Mouse (Mus musculus): ENCODE results near the gene Nhs. TPM values are rescaled to one million over a fixed set of nuclear protein-coding genes. Genes with fewer than 3 reads are reported as not detected.

The Nhs gene
- polyA plus RNA-seq, 1 experiment: not detected

DNA sequence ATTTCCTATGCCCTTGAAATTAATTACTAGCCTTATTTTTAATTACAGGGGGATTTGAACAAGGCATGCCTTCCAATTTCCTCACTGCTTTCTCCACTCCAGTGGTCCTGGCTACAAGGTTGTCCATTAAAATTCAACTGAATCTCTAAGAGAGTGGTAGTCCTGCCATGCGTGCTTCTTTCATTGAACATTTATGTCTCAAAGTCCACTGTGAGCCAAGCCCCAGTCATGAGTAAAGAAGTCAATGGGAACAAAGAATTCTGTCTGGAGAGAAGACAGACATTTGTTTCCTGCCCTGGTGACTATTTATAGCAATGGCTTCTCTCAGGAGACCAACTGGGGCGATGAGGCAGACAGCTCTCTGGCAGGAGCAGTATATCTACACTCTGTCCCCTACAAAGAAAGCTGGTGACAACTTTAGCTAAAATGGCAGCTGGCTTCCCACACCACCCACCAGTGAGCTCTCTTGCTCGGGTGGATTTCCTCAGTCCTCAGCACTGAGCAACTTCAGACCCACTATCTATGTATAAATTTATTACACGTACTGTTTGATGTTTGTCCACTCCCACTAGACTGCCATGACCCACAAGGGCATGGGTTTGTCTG, 182.2 kb downstream of the Nhs start:
- no peak for TF ChIP-seq GATA1 (IDR thresholded peaks at IDR 0.05; ENCODE audit: low read length)

DNA sequence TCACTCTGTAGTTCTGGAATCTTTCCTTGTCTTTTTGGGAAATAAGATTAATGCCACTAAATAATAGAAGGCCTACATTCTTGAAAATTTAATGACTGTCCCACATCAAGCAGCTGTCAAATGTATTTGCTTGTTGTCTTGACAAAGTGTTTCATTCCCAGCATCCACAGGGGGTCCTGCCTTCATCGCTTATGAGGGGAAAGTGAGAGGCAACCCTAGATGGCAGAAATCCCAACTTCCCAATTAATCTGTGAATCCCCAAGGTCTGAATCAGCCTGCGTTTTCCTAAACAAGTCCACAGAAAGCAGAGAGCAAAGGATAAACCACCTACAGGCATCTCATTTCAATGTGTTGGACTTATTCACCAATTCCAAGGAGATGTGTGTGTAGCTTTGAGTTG, 183.2 kb downstream of the Nhs start:
- no peak for TF ChIP-seq GATA1 (IDR thresholded peaks at IDR 0.05; ENCODE audit: low read length)

DNA sequence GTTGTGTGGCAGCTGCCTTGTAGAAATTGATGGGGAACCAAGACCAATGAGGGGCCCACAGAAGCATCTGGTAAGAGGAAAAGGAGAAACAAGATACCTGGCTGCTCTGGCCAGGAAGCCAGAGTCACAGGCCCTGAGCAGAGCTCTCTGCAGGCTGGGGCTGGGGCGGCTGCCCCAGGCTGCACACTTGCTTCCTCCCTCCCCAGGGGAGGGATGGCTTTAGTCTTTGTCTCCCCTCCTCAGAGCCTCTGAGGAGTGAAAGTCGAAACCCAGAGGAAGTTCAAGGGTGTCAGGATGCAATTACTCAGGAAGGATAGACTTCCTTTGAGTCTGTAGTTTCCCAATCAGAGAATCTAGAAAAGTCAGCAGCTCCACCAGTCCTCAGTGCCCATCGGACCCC, 186.0 kb downstream of the Nhs start:
- TF ChIP-seq GATA1 (IDR thresholded peaks at IDR 0.05; ENCODE audit: low read length): no peak

GRCm38 (mm10) chrX:161972723-161973122, 186.8 kb downstream of the Nhs start:
- TF ChIP-seq GATA1 (IDR thresholded peaks at IDR 0.05; ENCODE audit: low read length): no peak

- no peak for TF ChIP-seq GATA1 (IDR thresholded peaks at IDR 0.05; ENCODE audit: low read length)
These were observed 187.5 kb downstream of the Nhs start for GRCm38 (mm10) chrX:161971961-161972502.

DNA sequence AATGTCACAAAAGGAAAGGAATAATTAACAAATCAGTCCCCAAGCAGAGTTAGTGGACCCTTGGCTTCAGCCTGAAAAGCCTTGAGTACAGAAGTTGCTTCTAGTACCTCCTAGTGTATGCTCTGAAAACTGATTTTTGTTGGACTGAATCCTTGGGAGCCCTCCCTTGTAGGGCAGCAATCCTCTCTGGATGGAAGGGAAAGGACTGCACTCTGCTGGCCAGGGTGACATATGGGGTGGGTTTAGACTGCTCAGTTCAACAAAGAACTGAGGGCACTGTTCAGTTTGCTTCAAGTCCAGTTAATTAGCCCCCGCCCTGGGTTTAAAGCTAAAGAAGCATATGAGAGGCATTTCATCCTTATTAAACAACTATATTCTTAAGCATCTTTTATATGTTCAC, 188.4 kb downstream of the Nhs start:
- TF ChIP-seq GATA1 (IDR thresholded peaks at IDR 0.05; ENCODE audit: low read length): no peak

DNA sequence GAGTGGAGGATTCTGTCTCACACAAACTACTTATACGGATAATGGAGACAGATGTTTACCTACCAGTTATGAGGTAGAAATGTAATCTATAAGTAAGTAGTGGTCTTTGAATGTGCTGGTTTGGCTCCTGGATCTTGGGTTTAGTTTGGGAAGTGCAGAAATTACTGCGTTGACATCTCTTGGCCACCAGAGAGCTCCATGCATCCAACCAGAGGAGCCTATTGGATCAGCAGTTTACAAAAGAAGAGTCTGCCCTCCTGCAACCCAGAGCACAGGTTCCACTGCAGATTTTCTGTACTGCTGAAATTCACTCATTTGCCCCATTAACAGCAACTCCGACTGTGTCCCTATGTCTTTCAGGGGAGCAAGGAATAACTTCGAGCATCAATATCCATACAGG, 191.8 kb downstream of the Nhs start:
- TF ChIP-seq GATA1 (IDR thresholded peaks at IDR 0.05; ENCODE audit: low read length): no peak

- TF ChIP-seq GATA1 (IDR thresholded peaks at IDR 0.05; ENCODE audit: low read length): no peak
These were observed 196.2 kb downstream of the Nhs start for GRCm38 (mm10) chrX:161963372-161963771.

DNA sequence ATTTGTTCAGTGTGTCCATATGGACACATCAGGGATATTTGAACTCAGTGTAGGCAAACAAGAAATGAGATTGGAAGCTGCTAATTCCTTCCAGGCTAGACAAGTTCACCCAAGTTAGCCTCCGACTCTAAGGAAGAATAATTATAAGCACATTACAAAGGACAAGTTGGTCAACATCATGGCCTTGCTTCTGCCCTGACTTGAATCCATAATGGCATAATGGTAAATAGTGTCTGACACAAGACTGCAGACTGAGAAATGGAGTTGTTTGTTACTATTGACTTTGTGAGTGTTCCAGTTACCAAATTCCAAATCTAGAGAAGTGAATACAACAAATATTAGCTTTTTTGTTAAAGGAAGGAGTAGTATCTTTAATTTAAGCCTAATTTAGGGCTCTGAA, 196.7 kb downstream of the Nhs start:
- TF ChIP-seq GATA1 (IDR thresholded peaks at IDR 0.05; ENCODE audit: low read length): no peak

GRCm38 (mm10) chrX:161961756-161962155, 197.8 kb downstream of the Nhs start:
- TF ChIP-seq GATA1 (IDR thresholded peaks at IDR 0.05; ENCODE audit: low read length): no peak

DNA sequence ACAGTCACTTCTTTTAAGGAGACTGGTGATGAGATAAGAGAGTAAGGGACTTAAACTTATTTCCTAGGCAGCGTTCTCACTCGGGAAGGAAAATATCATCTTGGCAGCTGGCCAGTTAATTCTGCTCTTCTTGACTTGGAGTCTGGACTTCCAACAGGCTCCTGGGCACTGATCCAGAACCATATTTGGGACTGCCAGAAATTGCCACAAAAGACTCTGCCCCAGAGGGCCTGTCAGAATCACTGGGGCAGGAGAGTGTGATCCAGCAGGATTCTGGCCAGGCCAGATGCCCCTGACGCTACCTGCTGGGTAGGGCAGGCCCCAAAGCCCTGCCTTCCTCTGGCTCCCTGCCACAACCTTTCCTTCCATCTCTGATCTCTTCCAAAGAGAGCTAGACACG, 198.4 kb downstream of the Nhs start:
- no peak for TF ChIP-seq GATA1 (IDR thresholded peaks at IDR 0.05; ENCODE audit: low read length)

DNA sequence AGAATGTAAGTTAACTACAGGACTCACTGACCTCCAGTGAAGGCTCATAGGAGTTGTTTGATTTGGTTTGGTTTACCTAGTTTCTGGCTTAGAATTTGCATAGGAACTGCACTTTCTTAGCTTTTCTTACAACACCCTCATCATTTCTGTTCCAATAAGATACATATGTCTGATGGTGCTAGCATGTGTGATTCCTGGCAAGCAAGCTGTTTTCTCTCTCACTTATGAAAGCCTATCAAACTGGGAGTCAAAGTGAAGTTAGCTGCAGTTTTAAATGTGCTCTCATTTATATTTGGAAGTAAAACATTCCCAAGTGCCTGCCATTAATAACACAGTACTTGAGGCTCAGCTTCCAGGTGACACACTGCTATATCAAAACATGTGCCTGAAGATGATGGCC, 207.2 kb downstream of the Nhs start:
- TF ChIP-seq GATA1 (IDR thresholded peaks at IDR 0.05; ENCODE audit: low read length): no peak

- TF ChIP-seq GATA1 (IDR thresholded peaks at IDR 0.05; ENCODE audit: low read length): no peak
These were observed 216.3 kb downstream of the Nhs start for GRCm38 (mm10) chrX:161943098-161943680.

- TF ChIP-seq GATA1 (IDR thresholded peaks at IDR 0.05; ENCODE audit: low read length): no peak
These were observed 218.8 kb downstream of the Nhs start for GRCm38 (mm10) chrX:161940696-161941095.

- TF ChIP-seq GATA1 (IDR thresholded peaks at IDR 0.05; ENCODE audit: low read length): no peak
These were observed 232.9 kb downstream of the Nhs start for GRCm38 (mm10) chrX:161926683-161927053.

DNA sequence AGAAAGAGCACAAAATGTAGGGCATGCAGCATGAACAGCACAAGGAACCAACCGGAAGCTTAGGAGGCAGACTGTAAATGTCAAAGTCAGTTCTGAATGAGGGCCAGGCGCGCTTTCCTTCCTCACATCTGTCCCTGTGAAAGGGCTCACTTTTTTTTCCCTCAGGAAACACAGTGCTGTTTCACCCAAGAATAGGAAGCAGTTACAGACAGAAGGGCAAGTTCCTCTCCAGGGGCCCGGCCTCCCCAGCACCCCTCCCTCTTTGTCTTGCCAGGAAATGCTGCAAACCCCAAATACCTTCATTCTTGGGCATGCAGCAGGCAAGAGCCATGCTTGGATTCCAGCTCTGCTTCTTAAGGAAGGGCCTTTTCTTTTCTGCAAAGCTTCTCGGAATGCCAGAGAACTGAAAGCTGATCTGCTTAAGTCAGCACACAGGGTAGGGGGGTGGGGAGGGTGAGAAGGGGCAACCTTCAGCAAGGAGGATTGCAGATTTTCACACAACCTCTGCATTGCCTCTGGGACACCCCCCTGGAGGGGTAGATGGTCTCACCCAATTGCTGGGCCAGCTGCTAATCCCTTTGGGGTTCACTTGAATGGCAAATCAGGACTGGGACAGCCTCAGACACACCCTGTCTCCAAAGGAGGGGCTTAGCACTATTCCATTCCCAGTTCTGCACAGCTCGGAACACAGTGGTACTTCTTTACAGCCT, 233.4 kb downstream of the Nhs start:
- no peak for TF ChIP-seq GATA1 (IDR thresholded peaks at IDR 0.05; ENCODE audit: low read length)

GRCm38 (mm10) chrX:161922655-161923054, 236.9 kb downstream of the Nhs start:
- no peak for TF ChIP-seq GATA1 (IDR thresholded peaks at IDR 0.05; ENCODE audit: low read length)
